Mouse (Mus musculus): Measurements from ENCODE around the gene Vsig2.

The Vsig2 gene

GRCm38 (mm10) chr9:37536851-37537250, 2.2 kb upstream of the Vsig2 start:
- no peak for DNase-seq (ENCODE audit: low read depth, low spot score)

- DNase-seq (ENCODE audit: low read depth, low spot score): no peak
Observed at GRCm38 (mm10) chr9:37537658-37538250, 1.3 kb upstream of the Vsig2 start.

GRCm38 (mm10) chr9:37540226-37540625, 1.2 kb downstream of the Vsig2 start:
- DNase-seq (ENCODE audit: low read depth, low spot score): no peak

GRCm38 (mm10) chr9:37540701-37541575, 1.9 kb downstream of the Vsig2 start:
- no peak for DNase-seq (ENCODE audit: low read depth, low spot score)

- DNase-seq (ENCODE audit: low read depth, low spot score): no peak
Observed at GRCm38 (mm10) chr9:37541851-37542642, 3.0 kb downstream of the Vsig2 start.

GRCm38 (mm10) chr9:37543869-37544440, 4.9 kb downstream of the Vsig2 start:
- no peak for DNase-seq (ENCODE audit: low read depth, low spot score)

GRCm38 (mm10) chr9:37544447-37545165, 5.6 kb downstream of the Vsig2 start:
- peak; percentile 54 for DNase-seq (ENCODE audit: low read depth, low spot score)

GRCm38 (mm10) chr9:37545166-37545610, 6.1 kb downstream of the Vsig2 start:
- DNase-seq (ENCODE audit: low read depth, low spot score): no peak

GRCm38 (mm10) chr9:37545847-37546452, 6.9 kb downstream of the Vsig2 start:
- DNase-seq (ENCODE audit: low read depth, low spot score): no peak

- DNase-seq (ENCODE audit: low read depth, low spot score): no peak
Observed at GRCm38 (mm10) chr9:37546889-37547288, 7.8 kb downstream of the Vsig2 start.

- no peak for DNase-seq (ENCODE audit: low read depth, low spot score)
Observed at GRCm38 (mm10) chr9:37550435-37550834, 11.4 kb downstream of the Vsig2 start.

GRCm38 (mm10) chr9:37551751-37552531, 12.9 kb downstream of the Vsig2 start:
- no peak for DNase-seq (ENCODE audit: low read depth, low spot score)

GRCm38 (mm10) chr9:37552536-37553293, 13.7 kb downstream of the Vsig2 start, which contains the start of gene Nrgn:
Gene Nrgn, minus strand, starts transcription at chr9:37552904.
- peak; percentile 80 for DNase-seq (ENCODE audit: low read depth, low spot score)

- DNase-seq (ENCODE audit: low read depth, low spot score): no peak
Observed at GRCm38 (mm10) chr9:37554279-37554678, 15.2 kb downstream of the Vsig2 start.

- DNase-seq (ENCODE audit: low read depth, low spot score): no peak
Observed at GRCm38 (mm10) chr9:37554838-37555748, 16.0 kb downstream of the Vsig2 start, which contains the start of gene Siae. Gene Siae, plus strand, starts transcription at chr9:37555698.

GRCm38 (mm10) chr9:37556366-37556765, 17.3 kb downstream of the Vsig2 start:
- no peak for DNase-seq (ENCODE audit: low read depth, low spot score)

GRCm38 (mm10) chr9:37560617-37561016, 21.6 kb downstream of the Vsig2 start:
- DNase-seq (ENCODE audit: low read depth, low spot score): no peak

- DNase-seq (ENCODE audit: low read depth, low spot score): no peak
Observed at GRCm38 (mm10) chr9:37563805-37564204, 24.8 kb downstream of the Vsig2 start.

All from WW6 (cell line).